Mouse (Mus musculus): ENCODE data around the gene Clta. TPM values are rescaled to one million over a fixed set of nuclear protein-coding genes. Genes with fewer than 3 reads are reported as not detected.

Clta gene
- polyA plus RNA-seq, 1 experiment from 2014 or later: 343 TPM

GRCm38 (mm10) chr4:44024241-44024640, 20.0 kb downstream of the Clta start:
- ATAC-seq: no peak
- Histone ChIP-seq H3K4me1 (replicated peaks; ENCODE audit: control insufficient read depth, insufficient read depth, low read length) (no peaks in the 10 kb centered on the region), H3K9me3 (ENCODE audit: control insufficient read depth) (no peaks in the 10 kb centered on the region), H3K4me3 (ENCODE audit: low read depth, low read length) (no peak overlapping the region), H3K4me2 (replicated peaks; ENCODE audit: low read depth) (no peak overlapping the region), H3K27ac (ENCODE audit: low read depth, low read length) (no peak overlapping the region), H3K9ac (ENCODE audit: low read depth, low read length) (no peak overlapping the region), H3K36me3 (ENCODE audit: control insufficient read depth, insufficient read depth) (peaks cover 91% of the 10 kb centered on the region), H3K27me3 (replicated peaks; ENCODE audit: control insufficient read depth, insufficient read depth, low read length) (no peaks in the 10 kb centered on the region)
- TF ChIP-seq CTCF (IDR thresholded peaks at IDR 0.05; ENCODE audit: low read depth): no peak
- 96% methylated on average over 6 of the region's 6 CpGs for WGBS

DNA sequence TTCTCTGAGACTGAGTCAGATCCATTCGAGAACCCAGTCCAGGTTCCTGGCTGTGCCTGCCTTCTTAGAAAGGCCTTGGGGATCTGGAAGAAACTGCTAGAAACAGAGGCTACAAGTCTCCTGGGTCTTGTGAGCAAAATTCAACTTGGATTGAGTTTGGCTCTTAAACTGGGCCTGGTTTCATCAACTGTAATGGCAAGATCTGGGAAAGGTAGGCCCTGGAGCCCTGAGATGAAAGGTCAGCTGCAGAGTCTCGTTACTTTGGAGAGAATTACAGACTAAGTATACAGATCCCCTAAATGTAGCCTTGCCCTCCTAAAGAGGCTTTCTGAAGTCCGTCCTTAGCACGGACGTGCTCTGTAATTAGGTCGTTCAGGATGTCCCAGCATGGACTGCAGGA, 21.3 kb downstream of the Clta start:
- no peak overlapping the region for H3K9ac ChIP-seq (ENCODE audit: low read depth, low read length)
- H3K36me3 ChIP-seq (ENCODE audit: control insufficient read depth, insufficient read depth): peaks cover 90% of the 10 kb centered on the region
- H3K4me3 ChIP-seq (ENCODE audit: low read depth, low read length): no peak overlapping the region
- no peaks in the 10 kb centered on the region for H3K9me3 ChIP-seq (ENCODE audit: control insufficient read depth)
- 95% methylated on average over 6 of the region's 6 CpGs for WGBS
- ATAC-seq: no peak
- no peaks in the 10 kb centered on the region for H3K27me3 ChIP-seq (replicated peaks; ENCODE audit: control insufficient read depth, insufficient read depth, low read length)
- no peak overlapping the region for H3K27ac ChIP-seq (ENCODE audit: low read depth, low read length)
- no peaks in the 10 kb centered on the region for H3K4me1 ChIP-seq (replicated peaks; ENCODE audit: control insufficient read depth, insufficient read depth, low read length)
- TF ChIP-seq CTCF (IDR thresholded peaks at IDR 0.05; ENCODE audit: low read depth): no peak
- no peak overlapping the region for H3K4me2 ChIP-seq (replicated peaks; ENCODE audit: low read depth)

DNA sequence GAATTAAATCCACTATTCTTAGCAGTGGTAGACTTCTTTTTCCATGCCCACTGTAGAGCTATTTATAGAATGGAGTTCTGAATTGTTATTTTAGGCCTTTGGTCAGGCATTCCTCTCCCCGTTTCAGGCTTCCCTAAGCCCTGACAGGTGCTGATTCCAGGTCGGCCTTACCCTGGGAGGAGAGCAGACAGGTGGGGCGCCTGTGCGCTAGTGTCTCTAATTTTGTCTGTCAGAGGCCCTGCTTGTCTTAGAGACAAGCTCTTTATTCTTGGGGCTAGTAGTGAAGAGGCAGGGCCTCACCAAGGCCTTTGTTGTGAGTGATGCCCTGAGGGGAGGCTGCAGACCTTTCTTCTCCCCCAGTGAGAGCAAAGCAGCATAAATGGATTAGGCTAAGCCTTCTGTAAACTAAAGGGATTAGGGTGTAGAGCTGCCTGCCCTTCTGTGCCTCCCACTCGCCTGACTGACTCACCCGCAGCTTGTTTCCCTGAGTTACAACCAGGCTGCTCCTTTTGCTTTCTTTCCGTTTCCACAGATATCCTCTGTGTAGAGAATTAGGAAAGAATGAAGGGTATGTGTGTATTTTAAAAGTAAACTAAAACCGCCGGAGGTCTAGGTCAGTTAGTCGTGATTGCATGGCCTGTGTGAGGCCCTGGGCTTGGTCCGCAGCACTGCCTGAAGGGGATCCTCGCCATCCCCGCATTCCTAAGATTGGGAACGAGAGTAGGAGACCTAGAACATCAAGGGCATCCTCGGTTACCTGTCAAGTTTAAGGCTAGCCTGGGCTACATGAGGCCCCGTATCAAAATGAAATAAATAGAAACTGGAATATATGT, 24.3 kb downstream of the Clta start:
- H3K4me1 ChIP-seq (replicated peaks; ENCODE audit: control insufficient read depth, insufficient read depth, low read length): no peaks in the 10 kb centered on the region
- WGBS: 36% methylated on average over 16 of the region's 16 CpGs
- TF ChIP-seq CTCF (IDR thresholded peaks at IDR 0.05; ENCODE audit: low read depth): no peak
- no peak overlapping the region for H3K9ac ChIP-seq (ENCODE audit: low read depth, low read length)
- no peak for ATAC-seq
- H3K9me3 ChIP-seq (ENCODE audit: control insufficient read depth): no peaks in the 10 kb centered on the region
- H3K27ac ChIP-seq (ENCODE audit: low read depth, low read length): no peak overlapping the region
- no peak overlapping the region for H3K4me2 ChIP-seq (replicated peaks; ENCODE audit: low read depth)
- H3K27me3 ChIP-seq (replicated peaks; ENCODE audit: control insufficient read depth, insufficient read depth, low read length): no peaks in the 10 kb centered on the region
- H3K36me3 ChIP-seq (ENCODE audit: control insufficient read depth, insufficient read depth): peaks cover 91% of the 10 kb centered on the region
- H3K4me3 ChIP-seq (ENCODE audit: low read depth, low read length): no peak overlapping the region

GRCm38 (mm10) chr4:44029661-44030066, 25.4 kb downstream of the Clta start:
- no peak for ATAC-seq

DNA sequence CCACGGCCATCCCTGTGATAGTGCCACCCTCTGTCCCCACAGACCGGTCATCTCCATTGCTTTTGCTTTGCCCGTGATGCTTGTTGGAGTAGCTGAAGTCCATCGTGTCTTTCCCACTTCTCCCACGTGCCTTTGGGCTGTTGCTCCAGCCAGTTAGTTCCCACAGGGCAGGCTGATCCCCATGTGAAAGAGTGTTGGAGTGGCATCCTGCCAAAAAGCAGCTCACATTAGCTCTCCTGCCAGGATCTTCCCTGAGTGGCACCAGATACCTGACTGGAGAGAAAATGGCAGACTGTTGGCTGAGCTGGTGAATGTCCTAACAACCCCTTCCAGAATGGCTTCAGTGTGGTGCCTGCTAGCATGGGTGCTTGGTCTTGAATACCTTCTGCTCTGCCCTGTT, 27.3 kb downstream of the Clta start:
- Histone ChIP-seq H3K9ac (ENCODE audit: low read depth, low read length) (no peak overlapping the region), H3K27ac (ENCODE audit: low read depth, low read length) (no peak overlapping the region), H3K36me3 (ENCODE audit: control insufficient read depth, insufficient read depth) (peaks cover 70% of the 10 kb centered on the region), H3K27me3 (replicated peaks; ENCODE audit: control insufficient read depth, insufficient read depth, low read length) (no peaks in the 10 kb centered on the region), H3K9me3 (ENCODE audit: control insufficient read depth) (no peaks in the 10 kb centered on the region), H3K4me1 (replicated peaks; ENCODE audit: control insufficient read depth, insufficient read depth, low read length) (no peaks in the 10 kb centered on the region), H3K4me2 (replicated peaks; ENCODE audit: low read depth) (no peak overlapping the region), H3K4me3 (ENCODE audit: low read depth, low read length) (no peak overlapping the region)
- 85% methylated on average over 5 of the region's 5 CpGs for WGBS
- ATAC-seq: no peak
- no peak for TF ChIP-seq CTCF (IDR thresholded peaks at IDR 0.05; ENCODE audit: low read depth)

More at GRCm38 (mm10) chr4:44029661-44030066, 25.4 kb downstream of the Clta start:
- Histone ChIP-seq H3K9me3 (ENCODE audit: control insufficient read depth) (no peaks in the 10 kb centered on the region), H3K4me2 (replicated peaks; ENCODE audit: low read depth) (no peak overlapping the region), H3K9ac (ENCODE audit: low read depth, low read length) (no peak overlapping the region), H3K4me1 (replicated peaks; ENCODE audit: control insufficient read depth, insufficient read depth, low read length) (no peaks in the 10 kb centered on the region), H3K27me3 (replicated peaks; ENCODE audit: control insufficient read depth, insufficient read depth, low read length) (no peaks in the 10 kb centered on the region), H3K36me3 (ENCODE audit: control insufficient read depth, insufficient read depth) (peaks cover 88% of the 10 kb centered on the region), H3K4me3 (ENCODE audit: low read depth, low read length) (no peak overlapping the region), H3K27ac (ENCODE audit: low read depth, low read length) (no peak overlapping the region)
- peak; percentile 24; the same call in 1 of the 2 replicates for TF ChIP-seq CTCF (IDR thresholded peaks at IDR 0.05; ENCODE audit: low read depth)
- 88% methylated on average over 15 of the region's 15 CpGs for WGBS

DNA sequence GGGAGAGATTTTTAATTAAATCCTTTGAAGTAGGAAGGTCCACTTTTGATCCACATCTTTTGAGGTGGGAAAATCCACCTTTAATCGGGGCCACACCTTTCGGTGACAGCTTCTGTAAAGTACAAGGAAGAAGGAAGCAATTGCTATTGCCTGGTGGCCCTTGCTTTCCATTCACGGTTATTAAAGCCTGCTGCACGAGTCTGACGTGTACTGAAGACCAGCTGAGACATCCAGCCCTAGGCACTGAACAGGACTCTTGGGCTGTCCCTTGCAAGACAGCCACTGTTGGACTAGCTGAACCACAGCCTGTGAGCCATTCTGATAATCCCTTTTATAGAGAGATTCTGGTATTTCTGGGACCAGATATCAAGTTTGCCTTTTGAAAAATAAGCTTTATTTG, 32.2 kb downstream of the Clta start:
- 0 out of 2 replicates have a peak, but pooled peaks cover 3% of the 10 kb centered on the region for H3K4me1 ChIP-seq (replicated peaks; ENCODE audit: control insufficient read depth, insufficient read depth, low read length)
- WGBS: 38% methylated on average over 5 of the region's 5 CpGs
- ATAC-seq: peak; percentile 62
- H3K4me2 ChIP-seq (replicated peaks; ENCODE audit: low read depth): no peak overlapping the region
- H3K27ac ChIP-seq (ENCODE audit: low read depth, low read length): no peak overlapping the region
- no peak overlapping the region for H3K4me3 ChIP-seq (ENCODE audit: low read depth, low read length)
- no peaks in the 10 kb centered on the region for H3K27me3 ChIP-seq (replicated peaks; ENCODE audit: control insufficient read depth, insufficient read depth, low read length)
- no peaks in the 10 kb centered on the region for H3K9me3 ChIP-seq (ENCODE audit: control insufficient read depth)
- TF ChIP-seq CTCF (IDR thresholded peaks at IDR 0.05; ENCODE audit: low read depth): no peak
- H3K36me3 ChIP-seq (ENCODE audit: control insufficient read depth, insufficient read depth): peaks cover 66% of the 10 kb centered on the region
- H3K9ac ChIP-seq (ENCODE audit: low read depth, low read length): no peak overlapping the region

Data from intestine, postnatal 0 days (tissue).